In the genomic region with DNA sequence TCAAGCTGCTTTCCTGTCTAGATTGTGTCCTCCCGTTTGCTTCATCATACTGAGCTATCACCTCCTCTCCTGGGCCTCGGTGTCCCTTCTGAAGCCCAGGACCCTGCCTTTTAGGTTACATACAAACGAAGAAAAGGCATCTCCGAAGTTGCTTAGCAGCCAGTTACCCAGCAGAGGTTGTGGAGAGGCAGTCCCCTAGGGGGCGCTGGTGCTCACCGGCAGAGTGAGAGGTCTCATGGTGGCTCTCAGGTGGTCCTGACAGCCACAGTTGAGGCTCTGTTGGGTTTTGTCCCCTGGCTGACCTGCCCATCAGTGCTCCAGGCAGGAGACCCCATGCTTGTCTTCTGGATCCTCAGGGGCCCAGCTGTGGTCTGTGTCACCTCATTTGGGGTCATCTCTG, we compare ENCODE assay signal across 9 mouse cellular contexts.
DNase-seq lines count a peak whose midpoint lies in the region; ATAC-seq and TF ChIP-seq lines count a peak whose summit lies in the region.
"Had no signal": no experiment of that assay in that cellular context is flagged by ENCODE, and none has a peak within 500 bp of the region (broad histone marks: within the 10 kb centered on the region; RNA-seq: fewer than 3 reads in every experiment).

No protein-coding gene starts in this region.

- peaks cover 4% of the 10 kb centered on the region; the same call in 1 of the 2 replicates for H3K4me1 ChIP-seq in kidney, embryonic 16.5 days (ENCODE audit: insufficient read depth, low read length)
- H3K4me1 ChIP-seq in lung, embryonic 14.5 days (ENCODE audit: insufficient read depth), result no peaks in the 10 kb centered on the region

- H3K4me3 ChIP-seq in kidney, embryonic 16.5 days (ENCODE audit: low read length), result no peak overlapping the region
- H3K4me3 ChIP-seq in lung, embryonic 14.5 days (ENCODE audit: low read depth, low read length), result no peak overlapping the region
- H3K4me3 ChIP-seq: neural tube, embryonic 12.5 days had no signal

- H3K9me3 ChIP-seq in kidney, embryonic 16.5 days (ENCODE audit: low read length), result no peaks in the 10 kb centered on the region
- no peaks in the 10 kb centered on the region for H3K9me3 ChIP-seq in lung, embryonic 14.5 days (ENCODE audit: low read depth, low read length)
- H3K9me3 ChIP-seq: neural tube, embryonic 12.5 days had no signal

- no peak overlapping the region for H3K4me2 ChIP-seq in kidney, embryonic 16.5 days (replicated peaks; ENCODE audit: low read depth, low read length)
- H3K4me2 ChIP-seq in lung, embryonic 14.5 days, result peak overlapping the region; percentile 27; the same call in 1 of the 2 replicates
- H3K4me2 ChIP-seq: neural tube, embryonic 12.5 days had no signal

- no peaks in the 10 kb centered on the region for H3K36me3 ChIP-seq in kidney, embryonic 16.5 days (ENCODE audit: insufficient read depth, low read length)
- H3K36me3 ChIP-seq in lung, embryonic 14.5 days (ENCODE audit: insufficient read depth), result no peaks in the 10 kb centered on the region
- H3K36me3 ChIP-seq: neural tube, embryonic 12.5 days had no signal

- WGBS in kidney, embryonic 16.5 days, result 7% methylated on average over 6 of the region's 6 CpGs
- WGBS in lung, embryonic 14.5 days, result 8% methylated on average over 6 of the region's 6 CpGs

- no peak overlapping the region for H3K9ac ChIP-seq in kidney, embryonic 16.5 days (replicated peaks; ENCODE audit: low read length)
- no peak overlapping the region for H3K9ac ChIP-seq in lung, embryonic 14.5 days
- H3K9ac ChIP-seq: neural tube, embryonic 12.5 days had no signal

- peak; percentile 32 for DNase-seq in kidney, adult 18-20 months
- peak; percentile 31 for DNase-seq in T-cell, adult 2 months (ENCODE audit: low spot score)
- DNase-seq in embryo, embryonic 9.5 days (ENCODE audit: extremely low spot score), result peak; percentile 79
- peak; percentile 69 for DNase-seq in kidney, postnatal 10 days
- DNase-seq in lung, embryonic 14.5 days, result peak; percentile 74
- peak; percentile 22 to 68 for DNase-seq in spleen, postnatal 10 days (ENCODE audit: low spot score in 2 of 2)
- no peak for DNase-seq in urinary bladder, postnatal 10 days (ENCODE audit: low spot score)

- no peak for ATAC-seq in kidney, embryonic 16.5 days (ENCODE audit: low FRiP score, low TSS enrichment)
- ATAC-seq in lung, embryonic 14.5 days (ENCODE audit: insufficient read depth), result no peak

- TF ChIP-seq CTCF in lung, embryonic 14.5 days (IDR thresholded peaks at IDR 0.05; ENCODE audit: low read depth), result peak; percentile 78

- no peaks in the 10 kb centered on the region for H3K27me3 ChIP-seq in kidney, embryonic 16.5 days (ENCODE audit: insufficient read depth, low read length)
- no peaks in the 10 kb centered on the region for H3K27me3 ChIP-seq in lung, embryonic 14.5 days (ENCODE audit: insufficient read depth, low read length)

- no peak overlapping the region for H3K27ac ChIP-seq in kidney, embryonic 16.5 days (ENCODE audit: low read length)
- no peak overlapping the region for H3K27ac ChIP-seq in lung, embryonic 14.5 days (ENCODE audit: low read depth)
- H3K27ac ChIP-seq: neural tube, embryonic 12.5 days had no signal
